Mouse (Mus musculus) liver, embryonic 12.5 days (tissue): ENCODE measurements around the gene Hoga1. TPM values are rescaled to one million over a fixed set of nuclear protein-coding genes. Genes with fewer than 3 reads are reported as not detected.

ENCODE experiments used
- ATAC-seq: fragments of 200-750 bp; cut with Nextera tagmentation; 2 replicates; pipeline ENCODE4 v1.8.0; 2017; ENCODE audit warnings: moderate number of reproducible peaks, mild to moderate bottlenecking, moderate library complexity
- H3K27ac ChIP-seq: fragments of 300-500 bp; sonication (generic); 2 replicates; pipeline ENCODE4 v1.5.1; 2016; ENCODE audit warnings: mild to moderate bottlenecking
- H3K27me3 ChIP-seq: fragments of 300-500 bp; sonication (generic); replicated peaks from 2 replicates; pipeline ENCODE4 v1.6.1; 2016; ENCODE audit warnings: mild to moderate bottlenecking, moderate library complexity
- H3K36me3 ChIP-seq: fragments of 300-500 bp; sonication (generic); 2 replicates; pipeline ENCODE4 v1.6.1; 2016; ENCODE audit warnings: mild to moderate bottlenecking, moderate library complexity
- H3K4me1 ChIP-seq: fragments of 300-500 bp; sonication (generic); 2 replicates; pipeline ENCODE4 v1.6.1; 2016
- H3K4me2 ChIP-seq: fragments of 300-500 bp; sonication (generic); 2 replicates; pipeline ENCODE4 v1.6.1; 2016; ENCODE audit warnings: mild to moderate bottlenecking, moderate library complexity
- H3K4me3 ChIP-seq: fragments of 300-500 bp; sonication (generic); 2 replicates; pipeline ENCODE4 v1.5.1; 2016; ENCODE audit warnings: mild to moderate bottlenecking, moderate library complexity
- H3K9ac ChIP-seq: fragments of 300-500 bp; sonication (generic); 2 replicates; pipeline ENCODE4 v1.6.1; 2016; ENCODE audit warnings: mild to moderate bottlenecking, moderate library complexity
- H3K9me3 ChIP-seq: fragments of 300-500 bp; sonication (generic); replicated peaks from 2 replicates; pipeline ENCODE4 v1.6.1; 2016; ENCODE audit warnings: mild to moderate bottlenecking, moderate library complexity
- WGBS: fragments of 180-500 bp; shearing (Covaris S2); methylation state at CpG from one replicate; pipeline ENCODE4 v1.1.7; 2016; ENCODE audit not compliant: insufficient replicate concordance; 5-methylcytosine and 5-hydroxymethylcytosine counted together
- polyA plus RNA-seq: library from polyadenylated mRNA; unstranded; fragments of >200 nt; fragmentation: Nextera tagmentation; extraction: Ambion mirVana; gene quantifications from 2 replicates; pipeline ENCODE4 v1.2.1, GENCODE M21; 2016

Gene Hoga1
- polyA plus RNA-seq, 1 experiment from 2014 or later, result 11.6 TPM

GRCm38 (mm10) chr19:42031112-42031511, 14.3 kb upstream of the Hoga1 start:
- Histone ChIP-seq H3K4me3 (no peak overlapping the region), H3K9me3 (no peaks in the 10 kb centered on the region), H3K27me3 (no peaks in the 10 kb centered on the region), H3K4me1 (peaks cover 20% of the 10 kb centered on the region), H3K9ac (no peak overlapping the region), H3K4me2 (no peak overlapping the region), H3K36me3 (peaks cover 5% of the 10 kb centered on the region; the same call in 1 of the 2 replicates), H3K27ac (no peak overlapping the region)
- no peak for ATAC-seq
- 72% methylated on average over 5 of the region's 5 CpGs for WGBS

- WGBS, result 80% methylated on average over 14 of the region's 14 CpGs
- peaks cover 10% of the 10 kb centered on the region; the same call in 1 of the 2 replicates for H3K27me3 ChIP-seq
- H3K36me3 ChIP-seq, result peaks cover 5% of the 10 kb centered on the region; the same call in 1 of the 2 replicates
- H3K4me2 ChIP-seq, result no peak overlapping the region
- no peak overlapping the region for H3K4me3 ChIP-seq
- peaks cover 20% of the 10 kb centered on the region for H3K4me1 ChIP-seq
- H3K27ac ChIP-seq, result no peak overlapping the region
- no peak for ATAC-seq
- no peaks in the 10 kb centered on the region for H3K9me3 ChIP-seq
- no peak overlapping the region for H3K9ac ChIP-seq
Measured at GRCm38 (mm10) chr19:42033611-42034010, 11.8 kb upstream of the Hoga1 start.

- Histone ChIP-seq H3K4me3 (no peak overlapping the region), H3K27ac (no peak overlapping the region), H3K4me2 (no peak overlapping the region), H3K27me3 (peaks cover 14% of the 10 kb centered on the region), H3K4me1 (peaks cover 20% of the 10 kb centered on the region), H3K9me3 (no peaks in the 10 kb centered on the region), H3K36me3 (peaks cover 5% of the 10 kb centered on the region; the same call in 1 of the 2 replicates), H3K9ac (no peak overlapping the region)
- ATAC-seq, result peak; percentile 34; the same call in 1 of the 2 replicates
- 56% methylated on average over 9 of the region's 9 CpGs for WGBS
Measured at GRCm38 (mm10) chr19:42034146-42034775, 11.1 kb upstream of the Hoga1 start.

GRCm38 (mm10) chr19:42034881-42035455, 10.4 kb upstream of the Hoga1 start:
- 54% methylated on average over 11 of the region's 11 CpGs for WGBS
- ATAC-seq, result no peak

GRCm38 (mm10) chr19:42035456-42036248, 9.8 kb upstream of the Hoga1 start, which contains the start of gene Ankrd2:
Ankrd2 (plus strand) TSS chr19:42036000.
- Histone ChIP-seq H3K9me3 (no peaks in the 10 kb centered on the region), H3K4me1 (peaks cover 20% of the 10 kb centered on the region), H3K36me3 (peaks cover 5% of the 10 kb centered on the region; the same call in 1 of the 2 replicates), H3K4me3 (no peak within 1 kb of the TSS), H3K4me2 (no peak within 1 kb of the TSS), H3K9ac (no peak within 1 kb of the TSS; the same call in 1 of the 2 replicates), H3K27ac (no peak within 1 kb of the TSS), H3K27me3 (peaks cover 28% of the 10 kb centered on the region)
- WGBS, result 69% methylated on average over 19 of the region's 19 CpGs
- ATAC-seq, result peak; percentile 51; the same call in 1 of the 2 replicates

More at GRCm38 (mm10) chr19:42034881-42035455, 10.4 kb upstream of the Hoga1 start:
- Histone ChIP-seq H3K4me2 (no peak overlapping the region), H3K36me3 (peaks cover 5% of the 10 kb centered on the region; the same call in 1 of the 2 replicates), H3K9me3 (no peaks in the 10 kb centered on the region), H3K4me1 (peaks cover 20% of the 10 kb centered on the region), H3K9ac (no peak overlapping the region), H3K27me3 (peaks cover 21% of the 10 kb centered on the region), H3K4me3 (no peak overlapping the region), H3K27ac (no peak overlapping the region)

- no peak overlapping the region for H3K4me3 ChIP-seq
- H3K27ac ChIP-seq, result no peak overlapping the region
- H3K9ac ChIP-seq, result no peak overlapping the region; the same call in 1 of the 2 replicates
- no peaks in the 10 kb centered on the region for H3K9me3 ChIP-seq
- 75% methylated on average over 3 of the region's 3 CpGs for WGBS
- peaks cover 5% of the 10 kb centered on the region; the same call in 1 of the 2 replicates for H3K36me3 ChIP-seq
- no peak for ATAC-seq
- H3K4me2 ChIP-seq, result no peak overlapping the region
- peaks cover 31% of the 10 kb centered on the region for H3K27me3 ChIP-seq
- peaks cover 20% of the 10 kb centered on the region for H3K4me1 ChIP-seq
Measured at GRCm38 (mm10) chr19:42036357-42036756, 9.1 kb upstream of the Hoga1 start.

- H3K4me1 ChIP-seq, result peaks cover 20% of the 10 kb centered on the region
- H3K9me3 ChIP-seq, result no peaks in the 10 kb centered on the region
- ATAC-seq, result no peak
- peaks cover 40% of the 10 kb centered on the region for H3K27me3 ChIP-seq
- H3K27ac ChIP-seq, result no peak overlapping the region
- no peak overlapping the region for H3K9ac ChIP-seq
- peaks cover 5% of the 10 kb centered on the region; the same call in 1 of the 2 replicates for H3K36me3 ChIP-seq
- no peak overlapping the region for H3K4me2 ChIP-seq
- 66% methylated on average over 11 of the region's 11 CpGs for WGBS
- no peak overlapping the region for H3K4me3 ChIP-seq
Measured at GRCm38 (mm10) chr19:42037167-42037702, 8.2 kb upstream of the Hoga1 start.

- no peak overlapping the region for H3K4me2 ChIP-seq
- no peak for ATAC-seq
- WGBS, result 71% methylated on average over 12 of the region's 12 CpGs
- H3K36me3 ChIP-seq, result peaks cover 5% of the 10 kb centered on the region; the same call in 1 of the 2 replicates
- no peak overlapping the region for H3K9ac ChIP-seq
- H3K27me3 ChIP-seq, result peaks cover 41% of the 10 kb centered on the region
- H3K4me1 ChIP-seq, result peaks cover 20% of the 10 kb centered on the region
- no peak overlapping the region for H3K27ac ChIP-seq
- H3K9me3 ChIP-seq, result no peaks in the 10 kb centered on the region
- no peak overlapping the region for H3K4me3 ChIP-seq
Measured at GRCm38 (mm10) chr19:42038310-42038709, 7.1 kb upstream of the Hoga1 start.

- Histone ChIP-seq H3K36me3 (no peaks in the 10 kb centered on the region), H3K4me2 (no peak overlapping the region), H3K4me3 (no peak overlapping the region), H3K4me1 (0 out of 2 replicates have a peak, but pooled peaks cover 7% of the 10 kb centered on the region), H3K27me3 (peaks cover 38% of the 10 kb centered on the region), H3K27ac (no peak overlapping the region), H3K9ac (no peak overlapping the region), H3K9me3 (no peaks in the 10 kb centered on the region)
- WGBS, result 79% methylated on average over 6 of the region's 6 CpGs
- ATAC-seq, result no peak
Measured at GRCm38 (mm10) chr19:42043988-42044387, 1.4 kb upstream of the Hoga1 start.

- H3K4me3 ChIP-seq, result no peak overlapping the region
- H3K4me1 ChIP-seq, result peaks cover 18% of the 10 kb centered on the region; the same call in 1 of the 2 replicates
- H3K27ac ChIP-seq, result no peak overlapping the region
- peaks cover 4% of the 10 kb centered on the region; the same call in 1 of the 2 replicates for H3K36me3 ChIP-seq
- WGBS, result 53% methylated on average over 1 of the region's 1 CpGs
- no peak overlapping the region for H3K4me2 ChIP-seq
- no peak for ATAC-seq
- peaks cover 9% of the 10 kb centered on the region for H3K27me3 ChIP-seq
- H3K9me3 ChIP-seq, result no peaks in the 10 kb centered on the region
- H3K9ac ChIP-seq, result no peak overlapping the region
Measured at GRCm38 (mm10) chr19:42050251-42050650, 4.8 kb downstream of the Hoga1 start.

GRCm38 (mm10) chr19:42051351-42051750, 5.9 kb downstream of the Hoga1 start:
- ATAC-seq, result no peak
- H3K27me3 ChIP-seq, result peaks cover under 1% of the 10 kb centered on the region; the same call in 1 of the 2 replicates
- no peak overlapping the region for H3K27ac ChIP-seq
- H3K4me1 ChIP-seq, result peaks cover 12% of the 10 kb centered on the region; the same call in 1 of the 2 replicates
- no peak overlapping the region for H3K4me3 ChIP-seq
- H3K9ac ChIP-seq, result no peak overlapping the region
- H3K9me3 ChIP-seq, result no peaks in the 10 kb centered on the region
- H3K4me2 ChIP-seq, result no peak overlapping the region
- 77% methylated on average over 3 of the region's 3 CpGs for WGBS
- H3K36me3 ChIP-seq, result peaks cover 4% of the 10 kb centered on the region; the same call in 1 of the 2 replicates
